Mouse (Mus musculus) cerebellum, postnatal 4 days (tissue): ENCODE results near the gene Aldh1l1.

ENCODE experiments used
- DNase-seq, 2 experiments: peaks; one replicate each; pipeline ENCODE4 v3.0.0; 2022; ENCODE audit warnings: low spot score in 2 of 2, mixed read lengths in 1 of 2

Gene Aldh1l1

GRCm38 (mm10) chr6:90470947-90471541 lies 15.2 kb upstream of the Aldh1l1 start:
- peak in 1 of 2 experiments; percentile 46 for DNase-seq

DNA sequence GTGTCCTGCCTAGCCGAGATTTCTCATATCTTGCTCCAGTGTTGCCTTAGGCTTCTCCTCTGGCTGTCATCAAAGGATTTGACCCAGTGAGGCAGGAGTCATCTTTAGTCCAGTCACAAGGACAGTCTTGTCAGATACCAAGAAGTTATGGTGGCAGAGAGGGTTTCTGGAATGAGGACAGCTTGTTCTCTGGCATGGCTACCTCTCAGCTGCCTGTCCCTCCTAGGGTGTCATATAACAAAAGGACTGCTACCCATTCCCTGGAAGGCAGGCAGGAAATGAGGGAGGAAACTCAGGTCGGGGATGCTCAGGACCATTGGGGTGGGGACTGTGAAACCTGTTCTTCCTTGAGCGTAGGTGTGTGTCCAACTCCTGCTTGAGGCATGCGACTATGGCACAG lies 14.1 kb upstream of the Aldh1l1 start:
- no peak for DNase-seq

GRCm38 (mm10) chr6:90472697-90473096 lies 13.5 kb upstream of the Aldh1l1 start:
- DNase-seq = no peak

- no peak for DNase-seq
Observed at GRCm38 (mm10) chr6:90473630-90474360, 12.4 kb upstream of the Aldh1l1 start.

GRCm38 (mm10) chr6:90474361-90474750 lies 11.9 kb upstream of the Aldh1l1 start:
- DNase-seq = no peak

DNA sequence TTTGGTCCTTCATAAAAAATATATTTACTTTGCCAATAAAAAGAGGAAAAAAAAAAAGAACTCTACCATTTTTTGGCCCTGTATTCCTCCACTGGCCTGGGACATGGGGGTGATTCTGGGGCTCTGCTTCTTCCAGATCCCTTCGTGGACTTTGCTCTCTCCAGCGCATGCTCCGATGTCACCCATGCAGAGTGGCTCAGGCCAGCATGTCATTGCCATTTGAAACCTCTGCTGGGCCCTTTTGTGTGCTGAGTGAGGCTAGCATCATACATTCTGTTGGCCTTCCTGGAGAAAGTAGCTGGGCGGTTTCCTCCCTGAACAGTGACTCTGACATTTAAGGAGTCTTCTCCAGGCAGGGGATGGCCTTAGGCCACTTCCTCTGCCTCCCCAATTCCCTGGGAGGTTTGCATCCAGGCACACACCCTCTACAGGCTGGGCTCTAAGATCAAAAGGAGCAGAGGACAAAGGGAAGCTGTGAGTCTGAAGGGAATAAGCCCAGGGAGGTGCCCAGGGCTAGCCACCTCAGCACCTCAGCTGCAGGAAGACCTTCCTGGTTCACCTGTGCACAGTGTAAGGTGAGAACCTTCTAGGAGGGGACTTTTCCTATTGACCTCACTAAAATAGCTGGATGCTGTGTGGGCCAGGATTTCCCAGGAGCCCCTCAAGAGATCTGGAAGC lies 10.9 kb upstream of the Aldh1l1 start:
- no peak for DNase-seq

- DNase-seq = no peak
Observed at GRCm38 (mm10) chr6:90475854-90476212, 10.4 kb upstream of the Aldh1l1 start.

DNA sequence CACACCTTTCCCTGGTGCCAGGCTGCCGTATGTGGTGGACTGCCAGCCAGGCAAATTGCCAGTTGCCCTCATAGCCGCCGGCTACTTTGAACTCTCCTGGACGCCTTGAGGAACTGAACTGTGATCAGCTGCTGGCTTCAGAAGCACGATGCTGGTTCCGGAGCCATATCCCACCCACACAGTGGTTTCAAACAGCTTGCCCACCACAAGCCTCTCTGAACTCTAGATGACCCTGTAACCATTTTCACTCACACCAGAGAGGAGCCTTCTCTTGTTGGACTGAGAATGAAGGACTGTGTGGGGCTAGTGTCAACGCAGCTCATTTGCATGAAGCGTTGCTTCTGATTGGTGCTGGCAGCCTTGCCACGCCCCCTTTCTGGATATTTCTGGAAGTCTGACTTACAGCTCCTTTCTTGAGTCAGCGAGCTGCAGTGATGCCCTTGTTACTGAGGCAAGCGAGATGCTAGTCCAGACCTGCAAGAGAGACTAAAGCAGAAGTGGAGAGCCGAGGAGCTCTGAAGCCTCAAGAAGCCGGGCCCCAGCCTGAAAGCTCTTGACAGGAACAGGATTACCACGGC lies 9.2 kb upstream of the Aldh1l1 start:
- DNase-seq = peak in 1 of 2 experiments; percentile 62

- no peak for DNase-seq
Observed at GRCm38 (mm10) chr6:90484249-90484648, 2.0 kb upstream of the Aldh1l1 start.

DNA sequence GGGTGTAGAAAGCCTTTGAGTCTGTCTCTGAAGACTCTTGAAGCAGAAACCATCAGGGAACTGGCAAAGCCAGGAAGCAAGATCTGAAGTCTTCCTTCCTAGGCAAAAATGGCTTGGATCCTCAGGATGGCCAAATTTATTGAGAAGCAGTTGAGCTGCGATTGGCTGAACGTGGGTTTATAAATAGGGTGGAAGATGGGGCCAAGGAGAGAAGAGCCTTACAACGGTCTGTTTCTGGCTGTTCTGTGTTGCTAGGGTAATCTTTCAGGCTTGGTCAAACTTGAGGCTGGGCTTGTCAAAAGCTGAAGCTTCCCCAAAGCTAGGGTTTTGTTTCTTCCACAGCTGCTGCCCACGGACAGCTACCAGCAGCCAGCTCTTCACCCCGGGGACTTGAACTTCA lies 1.4 kb upstream of the Aldh1l1 start:
- no peak for DNase-seq

DNA sequence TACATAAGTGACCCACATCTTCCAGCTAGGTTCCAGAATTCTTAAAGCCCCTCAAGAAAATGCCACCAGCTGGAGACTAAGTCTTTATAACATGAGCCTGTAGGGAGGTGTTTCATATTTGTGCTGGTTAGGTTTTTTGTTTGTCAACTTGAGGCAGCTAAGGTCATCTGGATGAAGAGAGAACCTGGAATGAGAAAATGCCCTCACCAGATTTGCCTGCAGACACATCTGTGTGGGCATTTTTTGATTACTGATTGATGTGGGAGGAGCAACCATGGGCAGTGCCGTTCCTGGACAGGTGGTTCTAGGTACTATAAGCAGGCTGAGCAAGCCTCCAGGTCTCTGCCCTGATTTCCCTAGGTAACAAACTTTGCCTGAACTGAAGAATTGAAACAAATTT lies 1.3 kb downstream of the Aldh1l1 start:
- DNase-seq = no peak

DNA sequence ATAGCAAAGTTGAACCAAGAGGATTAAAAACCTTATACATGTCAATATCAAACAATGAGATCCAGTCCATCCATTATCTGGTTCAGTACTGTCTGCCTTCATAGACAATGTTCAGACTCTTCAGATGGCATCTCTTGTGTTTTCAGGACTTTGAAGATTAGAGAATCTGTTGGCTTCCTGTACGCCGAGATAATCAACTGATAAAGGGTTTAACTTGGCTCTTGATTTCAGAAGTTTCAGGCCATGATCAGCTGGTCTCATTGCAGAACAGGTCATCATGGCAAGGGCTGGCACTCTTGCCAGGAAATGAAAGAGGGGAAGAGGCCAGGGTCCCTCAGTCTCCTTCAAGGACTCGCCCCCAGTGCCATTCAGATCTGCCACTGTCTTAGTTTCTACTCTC lies 3.3 kb downstream of the Aldh1l1 start:
- no peak for DNase-seq

- DNase-seq = peak in 1 of 2 experiments; percentile 51
Observed at GRCm38 (mm10) chr6:90490976-90491375, 4.7 kb downstream of the Aldh1l1 start.

- no peak for DNase-seq
Observed at GRCm38 (mm10) chr6:90491956-90492744, 5.9 kb downstream of the Aldh1l1 start.

GRCm38 (mm10) chr6:90494155-90494554 lies 7.9 kb downstream of the Aldh1l1 start:
- no peak for DNase-seq

GRCm38 (mm10) chr6:90494566-90494965 lies 8.3 kb downstream of the Aldh1l1 start:
- DNase-seq = no peak

- peak in 1 of 2 experiments; percentile 32 for DNase-seq
Observed at GRCm38 (mm10) chr6:90495282-90495912, 9.2 kb downstream of the Aldh1l1 start.

- no peak for DNase-seq
Observed at GRCm38 (mm10) chr6:90496217-90496616, 10.0 kb downstream of the Aldh1l1 start.

- no peak for DNase-seq
Observed at GRCm38 (mm10) chr6:90499509-90499908, 13.3 kb downstream of the Aldh1l1 start.

DNA sequence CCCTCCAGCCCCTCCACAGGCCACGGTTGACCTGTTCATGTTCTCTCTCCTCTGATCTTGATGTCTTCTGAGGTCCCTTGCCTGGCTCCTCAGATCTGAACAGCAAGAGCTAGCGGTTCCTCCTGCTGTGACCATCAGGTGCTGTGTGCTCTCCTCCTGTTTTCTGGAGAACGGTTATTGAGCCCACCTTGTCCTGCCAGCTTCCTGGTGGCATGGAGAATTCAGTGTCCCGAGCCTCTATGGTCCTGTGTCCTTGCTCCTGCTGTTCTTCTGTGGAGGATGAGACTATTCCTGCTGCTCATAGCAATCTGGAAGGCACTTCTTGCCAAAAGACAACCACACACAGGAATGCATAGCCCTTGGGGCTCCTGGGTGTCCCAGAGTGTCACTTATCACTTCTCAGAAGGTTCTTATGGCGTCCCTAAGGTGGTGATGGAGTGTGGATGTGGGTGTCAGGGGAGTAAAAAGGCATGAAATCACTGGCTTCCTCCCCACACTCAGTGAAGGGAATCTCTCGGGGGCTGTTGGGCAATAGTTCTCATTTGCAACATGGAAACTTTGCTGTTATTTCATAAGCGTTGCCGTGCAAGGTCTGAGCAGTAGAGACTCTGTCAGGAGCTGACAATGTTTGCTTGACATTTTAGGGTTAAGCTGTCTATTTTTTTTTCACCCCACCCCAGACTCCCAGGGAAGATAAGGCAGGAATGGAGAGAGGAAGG lies 15.2 kb downstream of the Aldh1l1 start:
- DNase-seq = no peak

DNA sequence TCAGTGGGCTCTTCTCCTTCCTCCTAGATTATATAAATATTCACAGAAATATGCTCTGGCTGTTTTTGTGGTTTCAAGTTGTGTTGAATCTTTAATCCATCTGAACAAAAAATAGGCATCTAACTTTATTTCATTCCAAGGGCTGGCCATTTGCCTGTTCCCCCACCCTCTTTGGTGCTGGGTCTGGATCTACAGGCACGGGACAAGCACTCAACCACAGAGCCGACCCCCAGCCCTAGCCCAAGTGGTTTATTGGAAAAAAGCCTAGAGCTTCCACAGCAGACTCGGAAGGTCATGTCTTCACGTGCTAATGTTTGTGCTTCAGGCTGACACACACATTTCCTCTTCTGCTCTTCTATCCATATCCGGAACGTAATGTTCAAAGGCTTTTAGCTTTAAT lies 19.7 kb downstream of the Aldh1l1 start:
- no peak for DNase-seq
